Mouse (Mus musculus) lung, postnatal 36 days (tissue): ENCODE data around the gene Git2.

ENCODE experiments used
- DNase-seq: peaks from one replicate; pipeline ENCODE4 v3.0.0; 2022; ENCODE audit warnings: mixed read lengths

Gene Git2

GRCm38 (mm10) chr5:114719003-114719927 is 56.1 kb downstream of the Git2 start:
- peak; percentile 27 for DNase-seq

- no peak for DNase-seq
Measured at GRCm38 (mm10) chr5:114718483-114718882, 56.8 kb downstream of the Git2 start.

- no peak for DNase-seq
Measured at GRCm38 (mm10) chr5:114717937-114718336, 57.4 kb downstream of the Git2 start.

GRCm38 (mm10) chr5:114717292-114717691 is 58.0 kb downstream of the Git2 start:
- no peak for DNase-seq

GRCm38 (mm10) chr5:114714551-114714950 is 60.8 kb downstream of the Git2 start:
- no peak for DNase-seq

GRCm38 (mm10) chr5:114709357-114709756 is 66.0 kb downstream of the Git2 start:
- no peak for DNase-seq

GRCm38 (mm10) chr5:114708491-114708890 is 66.8 kb downstream of the Git2 start:
- DNase-seq, result no peak

- peak; percentile 95 for DNase-seq
Measured at GRCm38 (mm10) chr5:114707265-114708068, 67.8 kb downstream of the Git2 start, which contains the start of gene Tchp. Tchp (plus strand) TSS chr5:114707760.

GRCm38 (mm10) chr5:114702403-114703392 is 72.6 kb downstream of the Git2 start:
- peak; percentile 52 for DNase-seq

- DNase-seq, result peak; percentile 74
Measured at GRCm38 (mm10) chr5:114699015-114699414, 76.3 kb downstream of the Git2 start.

GRCm38 (mm10) chr5:114698044-114698746 is 77.1 kb downstream of the Git2 start:
- DNase-seq, result no peak

GRCm38 (mm10) chr5:114696939-114697338 is 78.4 kb downstream of the Git2 start:
- DNase-seq, result no peak

GRCm38 (mm10) chr5:114695775-114696174 is 79.5 kb downstream of the Git2 start:
- DNase-seq, result no peak

GRCm38 (mm10) chr5:114690633-114691567 is 84.4 kb downstream of the Git2 start, which contains the start of gene Gltp:
Gltp (minus strand) TSS chr5:114690984.
- peak; percentile 95 for DNase-seq

GRCm38 (mm10) chr5:114689700-114690366 is 85.5 kb downstream of the Git2 start:
- DNase-seq, result peak; percentile 69

- DNase-seq, result no peak
Measured at GRCm38 (mm10) chr5:114688703-114689102, 86.6 kb downstream of the Git2 start.

GRCm38 (mm10) chr5:114687901-114688300 is 87.4 kb downstream of the Git2 start:
- peak; percentile 32 for DNase-seq

GRCm38 (mm10) chr5:114686726-114687210 is 88.5 kb downstream of the Git2 start:
- peak; percentile 64 for DNase-seq

GRCm38 (mm10) chr5:114685986-114686385 is 89.3 kb downstream of the Git2 start:
- no peak for DNase-seq

GRCm38 (mm10) chr5:114681717-114682116 is 93.6 kb downstream of the Git2 start:
- DNase-seq, result peak; percentile 81
